Mouse (Mus musculus) small intestine, adult 10 weeks (tissue): ENCODE data around the gene Eif2s2. TPM values are rescaled to one million over a fixed set of nuclear protein-coding genes. Genes with fewer than 3 reads are reported as not detected.

ENCODE experiments used
- polyA plus RNA-seq: library from polyadenylated mRNA; stranded (reverse); fragments of 350-450 nt; fragmentation: Illumina TruSeq; extraction: RNeasy Lipid Tissue Mini Kit (QIAGEN cat#74804); gene quantifications from one replicate; pipeline ENCODE4 v1.2.3, GENCODE M21; 2014; ENCODE audit warnings: low replicate concordance

Gene Eif2s2
- polyA plus RNA-seq, result 293 TPM

DNA sequence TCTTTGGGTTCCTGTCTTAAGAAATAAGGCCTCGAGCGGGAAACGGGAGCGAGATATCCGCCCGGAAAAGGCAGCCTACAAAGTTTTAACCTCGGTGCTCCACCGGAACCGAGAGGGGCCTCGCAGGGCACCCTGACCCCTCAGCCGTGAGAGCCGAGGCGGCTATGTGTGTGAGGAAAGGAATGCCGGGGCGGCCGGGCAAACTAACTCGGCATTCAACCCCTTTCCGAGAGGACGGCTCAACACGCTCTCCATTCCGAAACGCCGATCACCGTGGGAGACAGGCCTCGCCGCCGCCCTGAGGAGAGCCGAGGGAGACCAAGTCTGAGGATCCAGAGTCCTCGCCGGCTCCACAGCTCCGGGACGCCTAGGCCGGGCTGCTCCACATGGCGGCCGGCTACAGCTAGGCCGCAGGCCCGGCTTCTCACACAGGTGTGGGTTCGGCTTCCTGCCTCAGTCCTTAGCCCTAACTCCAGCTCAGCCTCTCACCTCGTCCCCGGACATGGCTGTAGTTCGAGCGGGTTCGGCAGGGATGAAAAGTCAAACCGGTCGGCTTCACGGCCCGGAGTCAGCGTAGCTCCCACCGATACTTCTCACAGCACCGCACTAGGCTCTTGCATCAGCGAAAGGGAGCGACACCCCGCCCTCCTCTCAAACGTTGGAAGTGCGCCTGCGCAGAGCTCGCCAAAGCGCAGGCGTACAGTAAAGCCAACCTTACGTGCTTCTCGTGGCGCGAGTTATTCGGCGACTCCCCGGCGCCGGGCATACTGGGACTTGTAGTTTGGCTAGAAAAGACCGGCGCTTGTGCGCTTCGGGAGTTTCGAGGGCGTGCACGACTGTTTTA, at the start of gene Eif2s2:
Gene Eif2s2, minus strand, starts transcription at position 735 of the 844 bp plus-strand sequence.

Other genes starting within 250 kb of the Eif2s2 start
- gene Chmp4b, start 241.2 kb downstream of the Eif2s2 start, polyA plus RNA-seq, result 57.0 TPM
- not detected for gene Gm14214, start 122.9 kb downstream of the Eif2s2 start, polyA plus RNA-seq
- gene Raly, start 101.8 kb downstream of the Eif2s2 start, polyA plus RNA-seq, result 96.0 TPM
- gene a, start 101.5 kb downstream of the Eif2s2 start, polyA plus RNA-seq, result not detected
- gene Gm14226, start 125.3 kb upstream of the Eif2s2 start, polyA plus RNA-seq, result not detected
- 52.6 TPM for gene Ahcy, start 181.6 kb upstream of the Eif2s2 start, polyA plus RNA-seq
- 143 TPM for gene Itch, start 240.6 kb upstream of the Eif2s2 start, polyA plus RNA-seq